23 mouse cellular contexts compared by ENCODE assay signal in genomic region chr3:105861747-105862366, GRCm38 (mm10). TPM values are rescaled to one million over a fixed set of nuclear protein-coding genes. Genes with fewer than 3 reads are reported as not detected.
A peak's percentile ranks its signal among the peaks of the same experiment; 100 is the strongest.
DNase-seq lines count a peak whose midpoint lies in the region; ATAC-seq lines count a peak whose summit lies in the region.
"Had no signal": no experiment of that assay in that cellular context is flagged by ENCODE, and none has a peak within 500 bp of the region (broad histone marks: within the 10 kb centered on the region; RNA-seq: fewer than 3 reads in every experiment).

No protein-coding gene starts in this region.

- no peak for DNase-seq in embryonic facial prominence, embryonic 11.5 days (ENCODE audit: low spot score)
- no peak for DNase-seq in embryonic facial prominence, embryonic 10.5 days (ENCODE audit: low spot score)
- DNase-seq in 416B (ENCODE audit: low read depth): peak; percentile 38
- peak; percentile 14 to 34 for DNase-seq in monocyte, adult 2 months (ENCODE audit: low read depth in 1 of 2, low spot score in 2 of 2)
- no peak for DNase-seq in urinary bladder, postnatal 14 days (ENCODE audit: low spot score)
- no peak for DNase-seq in midbrain, embryonic 10.5 days (ENCODE audit: low spot score)
- DNase-seq in gastrocnemius, postnatal 14 days: no peak
- DNase-seq: adrenal gland, postnatal 25 days; cerebellum, adult 2 months; left cerebral cortex, postnatal 4 days; lung, postnatal 14 days; right cerebral cortex, adult 18-20 months had no signal

- H3K27ac ChIP-seq in embryonic facial prominence, embryonic 11.5 days (replicated peaks; ENCODE audit: low read depth, low read length): no peak overlapping the region
- no peak overlapping the region for H3K27ac ChIP-seq in embryonic facial prominence, embryonic 10.5 days (replicated peaks)
- no peak overlapping the region for H3K27ac ChIP-seq in midbrain, embryonic 10.5 days (replicated peaks)
- H3K27ac ChIP-seq: hindbrain, embryonic 13.5 days; intestine, embryonic 15.5 days; kidney, postnatal 0 days; layer of hippocampus, adult 2 months; liver, embryonic 12.5 days; midbrain, embryonic 12.5 days; stomach, embryonic 15.5 days had no signal

- no peak overlapping the region for H3K4me2 ChIP-seq in embryonic facial prominence, embryonic 11.5 days (ENCODE audit: low read depth, low read length)
- H3K4me2 ChIP-seq: hindbrain, embryonic 13.5 days; intestine, embryonic 15.5 days; liver, embryonic 12.5 days; midbrain, embryonic 12.5 days; stomach, embryonic 15.5 days had no signal

- no peak overlapping the region for H3K4me3 ChIP-seq in embryonic facial prominence, embryonic 11.5 days (ENCODE audit: low read depth, low read length)
- no peak overlapping the region for H3K4me3 ChIP-seq in embryonic facial prominence, embryonic 10.5 days
- H3K4me3 ChIP-seq in midbrain, embryonic 10.5 days: no peak overlapping the region
- H3K4me3 ChIP-seq: hindbrain, embryonic 13.5 days; intestine, embryonic 15.5 days; layer of hippocampus, adult 2 months; liver, embryonic 12.5 days; midbrain, embryonic 12.5 days; stomach, embryonic 15.5 days had no signal

- H3K4me1 ChIP-seq in embryonic facial prominence, embryonic 11.5 days (ENCODE audit: control insufficient read depth, insufficient read depth, low read length): no peaks in the 10 kb centered on the region
- peaks cover 15% of the 10 kb centered on the region for H3K4me1 ChIP-seq in embryonic facial prominence, embryonic 10.5 days
- H3K4me1 ChIP-seq in midbrain, embryonic 10.5 days: no peaks in the 10 kb centered on the region
- H3K4me1 ChIP-seq: hindbrain, embryonic 13.5 days; intestine, embryonic 15.5 days; liver, embryonic 12.5 days; midbrain, embryonic 12.5 days had no signal

- H3K9ac ChIP-seq in embryonic facial prominence, embryonic 11.5 days (replicated peaks; ENCODE audit: low read length): no peak overlapping the region
- H3K9ac ChIP-seq: hindbrain, embryonic 13.5 days; intestine, embryonic 15.5 days; liver, embryonic 12.5 days; midbrain, embryonic 12.5 days; stomach, embryonic 15.5 days had no signal

- no peaks in the 10 kb centered on the region for H3K36me3 ChIP-seq in embryonic facial prominence, embryonic 11.5 days (replicated peaks; ENCODE audit: control insufficient read depth, insufficient read depth, low read depth, low read length)
- H3K36me3 ChIP-seq in embryonic facial prominence, embryonic 10.5 days (replicated peaks): no peaks in the 10 kb centered on the region
- no peaks in the 10 kb centered on the region for H3K36me3 ChIP-seq in midbrain, embryonic 10.5 days
- H3K36me3 ChIP-seq: hindbrain, embryonic 13.5 days; intestine, embryonic 15.5 days; liver, embryonic 12.5 days; midbrain, embryonic 12.5 days; stomach, embryonic 15.5 days had no signal

- H3K9me3 ChIP-seq in embryonic facial prominence, embryonic 11.5 days (replicated peaks; ENCODE audit: control insufficient read depth, low read length): no peaks in the 10 kb centered on the region
- no peaks in the 10 kb centered on the region for H3K9me3 ChIP-seq in embryonic facial prominence, embryonic 10.5 days
- H3K9me3 ChIP-seq in midbrain, embryonic 10.5 days (replicated peaks): no peaks in the 10 kb centered on the region
- H3K9me3 ChIP-seq: hindbrain, embryonic 13.5 days; intestine, embryonic 15.5 days; liver, embryonic 12.5 days; midbrain, embryonic 12.5 days; stomach, embryonic 15.5 days had no signal

- intact Hi-C loops in gastrocnemius, postnatal 14 days (cut with DNase I; ENCODE audit: low total_unique reads): no loop called here

- ATAC-seq in embryonic facial prominence, embryonic 11.5 days (replicated peaks; ENCODE audit: insufficient number of reproducible peaks, low FRiP score, low TSS enrichment, low read depth): 0 out of 2 replicates have a peak, but pooled peaks have one; percentile 14
- peak; percentile 61 for ATAC-seq in common myeloid progenitor, adult 5-6 weeks (replicated peaks; ENCODE audit: low read depth, poor library complexity, severe bottlenecking)
- ATAC-seq: forebrain, embryonic 14.5 days; intestine, embryonic 15.5 days; liver, embryonic 12.5 days had no signal

- no peaks in the 10 kb centered on the region for H3K27me3 ChIP-seq in embryonic facial prominence, embryonic 11.5 days (ENCODE audit: control insufficient read depth, insufficient read depth, low read length)
- no peaks in the 10 kb centered on the region for H3K27me3 ChIP-seq in embryonic facial prominence, embryonic 10.5 days (replicated peaks; ENCODE audit: low read depth, poor library complexity, severe bottlenecking)
- no peaks in the 10 kb centered on the region for H3K27me3 ChIP-seq in midbrain, embryonic 10.5 days (ENCODE audit: low read depth, poor library complexity, severe bottlenecking)
- H3K27me3 ChIP-seq: hindbrain, embryonic 13.5 days; intestine, embryonic 15.5 days; midbrain, embryonic 12.5 days; stomach, embryonic 15.5 days had no signal

- WGBS in embryonic facial prominence, embryonic 11.5 days: 21% methylated on average over 7 of the region's 7 CpGs
- WGBS in embryonic facial prominence, embryonic 10.5 days: 17% methylated on average over 7 of the region's 7 CpGs
- 56% methylated on average over 7 of the region's 7 CpGs for WGBS in midbrain, embryonic 10.5 days

RNA-seq across cellular contexts. Expression of gene Adora3, which starts 8.8 kb away (rescaled TPM):
- not detected in 2 replicates for polyA plus RNA-seq in embryonic facial prominence, embryonic 11.5 days (2014; fragmentation: Nextera tagmentation; extraction: Ambion mirVana)
- not detected in 2 replicates for polyA plus RNA-seq in embryonic facial prominence, embryonic 10.5 days (2016; fragmentation: Nextera tagmentation; extraction: Ambion mirVana)
- 0.32 and 1.5 TPM in 2 replicates for total RNA-seq in common myeloid progenitor, adult 5-6 weeks (2017)
- 0.11 TPM in 1 of 2 replicates, not detected in the other for polyA plus RNA-seq in midbrain, embryonic 10.5 days (2016; fragmentation: Nextera tagmentation; extraction: Ambion mirVana)
- total RNA-seq in gastrocnemius, postnatal 14 days (2021): not detected
- total RNA-seq: adrenal gland, postnatal 25 days had no signal
- polyA plus RNA-seq: heart, embryonic 14.5 days; midbrain, embryonic 12.5 days had no signal

RNA-seq across cellular contexts. Expression of gene Tmigd3, which starts 8.8 kb away (rescaled TPM):
- 0.26 TPM in 1 of 2 replicates, not detected in the other for polyA plus RNA-seq in embryonic facial prominence, embryonic 11.5 days (2014; fragmentation: Nextera tagmentation; extraction: Ambion mirVana)
- 0.15 TPM in 1 of 2 replicates, not detected in the other for polyA plus RNA-seq in embryonic facial prominence, embryonic 10.5 days (2016; fragmentation: Nextera tagmentation; extraction: Ambion mirVana)
- total RNA-seq in common myeloid progenitor, adult 5-6 weeks (2017): 1.0 TPM in 1 of 2 replicates, not detected in the other
- not detected in 2 replicates for polyA plus RNA-seq in midbrain, embryonic 10.5 days (2016; fragmentation: Nextera tagmentation; extraction: Ambion mirVana)
- total RNA-seq in gastrocnemius, postnatal 14 days (2021): not detected
- total RNA-seq: adrenal gland, postnatal 25 days; left cerebral cortex, adult 18-20 months; left cerebral cortex, postnatal 4 days had no signal
- polyA plus RNA-seq: forebrain, embryonic 14.5 days; hindbrain, embryonic 13.5 days; midbrain, embryonic 12.5 days had no signal

Comparison
In these comparisons a context has a peak if more than half of its experiments do, and no peak if none do; other contexts are left out.
1. DNase-seq: peak in 416B (single experiment) and monocyte, adult 2 months (2 of 2); none in embryonic facial prominence, embryonic 11.5 days (single experiment), embryonic facial prominence, embryonic 10.5 days (single experiment), urinary bladder, postnatal 14 days (single experiment), midbrain, embryonic 10.5 days (single experiment) and gastrocnemius, postnatal 14 days (single experiment).